Mouse (Mus musculus) kidney, postnatal 36 days (tissue): ENCODE measurements at regions not wholly inside any gene's neighbourhood (a gene's known extent, or its start where the extent isn't known, plus 50 kb on each side); places are given as distances from the start of the nearest gene placed in this dataset.
A peak's percentile ranks its signal among the peaks of the same experiment; 100 is the strongest.
"Not testable (repeated sequence)": the region's sequence is repeated elsewhere in the genome, so short reads cannot be mapped to it uniquely, and the experiment has no call there.

Experiments
- DNase-seq, 2 experiments: peaks; one replicate each; pipeline ENCODE4 v3.0.0; 2021 to 2022; ENCODE audit warnings: mixed read lengths in 2 of 2

DNA sequence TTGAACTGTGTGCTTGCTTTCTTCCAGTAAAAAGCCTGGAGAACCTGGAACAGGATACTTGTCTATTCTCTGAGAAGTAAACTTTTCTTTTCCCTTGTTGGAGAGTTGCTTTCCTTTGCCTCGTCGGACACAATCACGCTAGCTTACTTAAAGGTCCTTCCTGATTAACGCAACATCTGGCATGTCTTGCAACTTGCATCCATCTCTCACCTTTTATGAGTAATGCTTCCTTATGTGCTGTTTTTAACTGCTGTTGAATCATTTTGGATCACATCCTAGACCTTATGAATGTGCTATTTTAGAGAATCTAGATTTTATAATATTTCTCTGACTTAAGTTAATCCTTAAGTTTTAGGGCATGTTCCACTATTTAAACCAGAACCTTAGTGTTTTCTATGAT lies 188.4 kb upstream of the Pcsk5 start:
- no peak for DNase-seq

DNA sequence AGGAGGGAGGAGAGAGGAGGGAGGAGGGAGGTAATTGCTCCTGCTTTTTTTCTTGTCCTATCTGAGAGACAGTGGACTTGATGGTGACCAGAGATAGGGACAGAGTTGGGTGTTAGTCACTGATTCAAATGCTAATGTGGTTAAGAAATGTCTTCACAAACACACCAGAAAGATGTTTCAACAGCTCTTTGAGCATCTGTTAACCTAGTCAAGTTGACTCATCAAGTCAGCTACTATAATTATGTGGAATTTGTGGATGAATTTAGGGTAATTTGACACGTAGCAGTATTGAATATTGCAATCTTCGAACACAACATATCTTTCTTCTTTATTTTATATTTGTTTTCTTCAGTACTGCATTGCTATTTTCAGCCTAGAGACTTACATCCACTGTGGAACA lies 182.9 kb upstream of the Pcsk5 start:
- DNase-seq: no peak

DNA sequence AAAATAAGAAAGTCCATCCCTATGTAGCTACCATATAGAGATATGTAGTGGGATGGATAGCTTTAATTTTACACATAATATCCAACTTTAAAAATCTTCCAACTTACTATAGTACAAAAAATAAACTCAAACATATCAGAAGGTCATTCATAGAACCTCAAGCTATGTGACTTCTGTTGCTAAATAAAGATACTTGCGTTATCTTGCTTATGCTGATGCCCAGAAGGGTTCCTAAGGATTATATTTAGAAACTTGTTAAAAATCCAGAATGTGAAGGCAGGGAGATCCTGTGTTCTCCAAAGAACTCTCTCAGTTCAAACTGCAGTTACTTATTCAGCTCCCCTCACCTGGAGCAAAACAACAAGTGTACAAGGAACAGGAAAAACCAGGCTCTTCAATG lies 177.9 kb upstream of the Pcsk5 start:
- no peak for DNase-seq

DNA sequence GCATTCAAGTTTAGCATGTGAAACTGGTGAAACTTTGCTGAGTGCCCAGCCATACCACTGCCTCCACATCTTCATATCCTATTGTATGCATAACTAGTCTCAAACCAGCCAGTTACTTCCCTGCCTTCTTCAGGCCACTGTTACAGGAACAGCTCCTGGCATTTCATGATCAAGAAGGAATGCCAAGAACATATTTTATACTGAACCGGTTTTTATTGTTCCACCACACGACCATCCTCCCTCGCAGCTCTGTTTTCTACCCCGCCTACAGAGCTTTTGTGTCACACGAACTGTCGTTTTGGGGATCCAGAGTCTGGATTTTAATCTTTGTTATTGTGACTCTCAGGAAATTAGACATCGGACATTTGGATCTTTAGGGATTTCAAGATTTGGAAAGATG lies 174.6 kb upstream of the Pcsk5 start:
- no peak for DNase-seq

DNA sequence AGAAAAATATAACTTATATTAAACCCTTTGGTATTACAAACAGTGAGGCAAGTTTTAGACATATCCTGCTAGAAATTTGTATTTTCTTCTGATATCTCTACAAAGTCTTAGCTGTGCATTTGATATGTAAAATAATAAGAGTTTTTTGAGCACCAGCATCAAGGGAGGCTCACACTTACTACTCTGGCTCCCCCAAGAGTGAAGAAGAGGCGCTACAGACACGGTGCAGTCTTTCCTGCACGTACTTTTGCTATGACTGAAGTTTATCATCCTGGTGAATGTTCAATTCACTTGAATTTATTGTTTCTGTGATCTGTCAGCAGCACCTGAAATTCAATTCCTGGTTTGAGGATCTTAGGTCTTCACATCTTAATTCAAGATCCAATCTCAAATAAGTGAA lies 160.1 kb upstream of the Pcsk5 start:
- DNase-seq: no peak

DNA sequence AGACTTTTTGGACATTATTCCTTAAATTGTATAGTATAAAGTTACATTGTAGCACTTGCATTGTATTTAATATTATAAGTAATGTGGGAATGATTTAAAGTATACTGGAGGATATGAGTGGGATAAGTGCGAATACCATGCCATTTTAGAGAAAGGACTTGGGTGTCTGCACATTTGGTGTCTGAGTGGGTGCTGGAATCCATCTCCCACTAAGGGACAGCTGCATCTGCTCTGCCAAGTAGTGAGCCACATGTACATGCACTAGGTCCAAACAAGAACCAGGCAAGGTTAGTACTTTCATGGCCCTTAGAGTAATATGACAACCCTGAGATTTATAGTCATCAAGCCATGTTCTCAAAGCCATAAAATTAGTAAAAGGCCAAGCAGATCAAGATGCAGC lies 146.0 kb upstream of the Pcsk5 start:
- DNase-seq: no peak

DNA sequence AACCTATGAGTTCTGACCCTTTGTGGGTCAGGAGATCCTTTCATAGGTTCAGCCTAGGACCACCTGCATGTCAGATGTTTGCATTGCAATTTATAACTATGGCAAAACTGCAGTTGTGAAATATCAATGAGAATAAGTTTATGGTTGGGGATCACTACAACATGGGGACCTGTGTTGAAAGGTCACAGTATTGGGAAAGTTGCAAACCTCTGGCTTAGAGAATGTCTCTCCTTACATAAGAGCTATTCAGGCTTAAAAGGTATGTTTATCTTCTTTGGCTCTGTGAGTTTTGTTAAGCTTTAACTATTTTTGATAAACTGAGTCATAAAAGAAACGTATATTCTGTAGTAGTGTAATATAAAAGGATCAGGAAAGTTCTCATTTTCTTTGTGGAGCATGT lies 128.1 kb upstream of the Pcsk5 start:
- no peak for DNase-seq

DNA sequence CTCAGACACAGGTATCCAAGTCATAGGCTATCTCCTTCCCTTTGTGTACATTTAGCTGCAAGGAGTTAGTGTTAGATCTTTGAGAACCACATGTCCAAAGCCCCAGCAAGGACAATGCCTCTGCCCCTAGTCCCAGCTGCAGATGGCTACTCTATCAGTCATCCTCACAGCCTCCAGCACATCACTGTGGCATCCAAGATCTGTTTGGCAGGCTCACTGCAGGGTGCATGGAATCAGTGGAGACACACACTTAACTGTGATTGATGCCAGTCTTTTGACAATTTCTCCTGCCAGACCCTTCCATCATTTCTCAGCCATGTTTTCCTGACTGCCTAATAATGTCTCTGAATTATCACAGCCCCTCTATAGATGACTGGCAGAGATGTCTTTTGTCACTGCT lies 121.0 kb upstream of the Pcsk5 start:
- no peak for DNase-seq

DNA sequence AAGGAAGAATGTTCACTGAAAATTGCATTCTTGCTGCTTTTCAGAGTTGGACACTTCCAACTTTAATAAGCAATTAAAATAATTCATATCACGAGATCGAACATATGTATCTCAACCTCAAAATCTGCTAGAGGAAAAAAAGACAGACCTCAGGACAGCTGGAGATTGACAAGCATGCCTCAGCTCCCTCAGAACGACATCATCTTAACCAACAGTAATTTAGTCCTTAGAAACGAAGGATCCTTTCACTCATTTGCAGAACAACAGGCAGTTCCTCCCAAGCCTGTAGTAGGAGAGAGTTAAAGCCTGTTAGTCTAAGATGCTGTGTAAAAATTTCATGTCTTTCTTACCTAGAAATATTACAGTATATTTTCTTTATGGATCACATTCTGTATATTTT lies 95.2 kb upstream of the Pcsk5 start:
- no peak for DNase-seq

DNA sequence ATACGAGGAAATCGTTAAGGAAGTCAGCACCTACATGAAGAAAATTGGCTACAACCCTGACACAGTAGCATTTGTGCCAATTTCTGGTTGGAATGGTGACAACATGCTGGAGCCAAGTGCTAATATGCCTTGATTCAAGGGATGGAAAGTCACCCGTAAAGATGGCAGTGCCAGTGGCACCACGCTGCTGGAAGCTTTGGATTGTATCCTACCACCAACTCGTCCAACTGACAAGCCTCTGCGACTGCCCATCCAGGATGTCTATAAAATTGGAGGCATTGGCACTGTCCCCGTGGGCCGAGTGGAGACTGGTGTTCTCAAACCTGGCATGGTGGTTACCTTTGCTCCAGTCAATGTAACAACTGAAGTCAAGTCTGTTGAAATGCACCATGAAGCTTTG lies 89.7 kb upstream of the Pcsk5 start:
- not testable (repeated sequence) for DNase-seq

DNA sequence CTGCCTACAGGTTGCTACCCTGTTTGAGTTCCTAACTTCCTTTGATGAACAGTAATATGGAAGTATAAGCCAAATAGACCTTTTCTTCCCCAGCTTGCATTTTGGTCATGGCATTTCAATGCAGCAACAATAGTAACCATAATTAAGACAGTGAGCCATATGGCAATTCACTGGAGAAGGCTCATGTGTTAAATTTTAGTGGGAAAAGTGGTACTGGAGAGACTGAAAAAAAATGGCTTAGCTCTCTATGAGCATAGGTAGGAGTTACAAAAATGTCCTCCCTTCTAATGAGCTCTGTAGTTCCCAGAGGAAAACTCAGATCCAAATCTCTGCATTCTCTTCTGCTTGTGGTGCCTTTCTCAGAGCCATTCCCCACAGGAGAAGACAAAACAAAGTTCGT lies 70.1 kb upstream of the Pcsk5 start:
- no peak for DNase-seq

DNA sequence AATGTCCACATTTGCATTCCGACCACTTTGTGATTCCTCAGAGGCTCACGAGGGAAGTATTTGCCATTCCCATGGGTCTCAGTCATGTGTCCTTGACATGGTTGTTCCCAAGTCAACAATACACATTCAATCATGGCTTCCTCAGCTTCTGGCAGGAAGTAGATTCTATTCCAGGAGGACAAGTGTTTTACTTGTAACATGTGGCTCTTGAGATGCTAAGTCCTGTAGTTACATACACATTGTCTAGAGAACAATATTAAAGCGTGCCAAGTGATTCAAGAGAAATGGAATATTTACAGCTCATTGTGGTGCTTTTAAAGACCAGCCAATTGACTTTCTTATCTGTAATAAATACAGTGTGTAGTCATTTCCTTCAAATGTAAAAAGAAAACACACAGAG lies 66.7 kb upstream of the Pcsk5 start:
- no peak for DNase-seq

DNA sequence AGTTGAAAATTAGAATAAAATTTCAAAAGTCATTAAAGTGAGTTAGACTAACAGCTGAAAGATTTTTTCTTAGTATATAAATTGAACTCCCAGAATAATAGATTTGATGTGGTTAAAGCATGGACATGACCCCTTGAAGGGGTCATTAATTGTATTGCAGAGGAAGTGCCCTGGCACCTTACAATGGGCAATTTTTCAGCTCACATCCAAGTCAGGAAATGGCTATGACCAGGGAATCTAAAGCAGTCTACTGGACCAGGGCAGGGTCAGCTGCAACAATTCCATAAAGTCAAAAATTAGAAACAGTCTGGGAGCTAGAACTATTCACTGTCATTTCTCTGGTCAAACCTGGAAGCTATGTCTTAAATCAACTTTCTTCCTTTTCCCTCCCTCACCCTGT lies 55.2 kb upstream of the Pcsk5 start:
- DNase-seq: peak; percentile 6 to 9
